Mouse (Mus musculus): Measurements from ENCODE around the gene Tmem87a. TPM values are rescaled to one million over a fixed set of nuclear protein-coding genes. Genes with fewer than 3 reads are reported as not detected.
A peak's percentile ranks its signal among the peaks of the same experiment; 100 is the strongest.

The Tmem87a gene
- polyA plus RNA-seq, 1 experiment from 2014 or later, result 5.6 TPM

DNA sequence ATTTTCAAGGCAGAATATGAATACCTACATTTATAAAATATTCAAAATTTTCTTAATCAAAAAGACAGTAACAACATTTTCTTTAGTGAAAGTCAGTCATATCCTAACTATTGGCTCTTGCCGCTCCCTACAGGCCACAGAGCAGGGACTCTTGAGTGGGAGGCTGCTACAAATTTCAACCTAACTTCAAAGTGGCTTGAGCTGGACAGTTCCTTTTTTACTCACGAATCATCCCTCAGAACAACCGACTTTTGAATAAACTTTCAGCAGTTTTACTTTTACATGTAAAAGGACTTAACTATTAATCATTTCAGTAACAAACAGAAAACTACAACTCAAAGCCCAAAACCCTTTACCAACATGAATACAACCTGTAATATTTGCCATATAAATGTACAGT, 1.1 kb downstream of the Tmem87a start:
- Histone ChIP-seq H3K9me3 (peaks cover 6% of the 10 kb centered on the region; the same call in 1 of the 2 replicates), H3K4me3 (peak overlapping the region; percentile 83), H3K27me3 (ENCODE audit: poor library complexity, severe bottlenecking) (no peaks in the 10 kb centered on the region), H3K27ac (no peak overlapping the region), H3K4me1 (peaks cover 29% of the 10 kb centered on the region), H3K36me3 (replicated peaks) (peaks cover 23% of the 10 kb centered on the region)
- no peak for DNase-seq (ENCODE audit: extremely low spot score, low spot score)
- 63% methylated on average over 3 of the region's 3 CpGs for WGBS

DNA sequence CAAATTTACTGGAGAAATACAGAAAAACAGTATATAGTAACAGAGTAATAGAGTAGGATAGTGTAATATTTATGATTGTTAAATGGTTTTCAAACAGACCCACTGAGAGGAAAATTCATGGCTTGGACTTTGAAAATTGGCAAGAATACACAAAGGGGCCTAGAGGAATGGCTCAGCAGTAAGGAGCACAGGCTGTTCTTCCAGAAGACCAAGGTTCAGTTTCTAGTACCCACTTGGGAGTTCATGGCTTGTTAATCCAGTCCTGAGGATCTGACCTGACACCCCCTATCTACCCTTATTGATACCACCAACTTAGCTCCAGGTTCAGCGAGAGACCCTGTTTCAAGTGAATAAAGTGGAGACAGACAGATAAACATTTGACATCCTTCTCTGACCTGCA, 6.0 kb downstream of the Tmem87a start:
- Histone ChIP-seq H3K27ac (no peak overlapping the region), H3K4me3 (no peak overlapping the region), H3K4me1 (peaks cover 9% of the 10 kb centered on the region), H3K9me3 (no peaks in the 10 kb centered on the region), H3K36me3 (replicated peaks) (peaks cover 61% of the 10 kb centered on the region), H3K27me3 (ENCODE audit: poor library complexity, severe bottlenecking) (no peaks in the 10 kb centered on the region)
- 89% methylated on average over 1 of the region's 1 CpGs for WGBS
- no peak for DNase-seq (ENCODE audit: extremely low spot score, low spot score)

DNA sequence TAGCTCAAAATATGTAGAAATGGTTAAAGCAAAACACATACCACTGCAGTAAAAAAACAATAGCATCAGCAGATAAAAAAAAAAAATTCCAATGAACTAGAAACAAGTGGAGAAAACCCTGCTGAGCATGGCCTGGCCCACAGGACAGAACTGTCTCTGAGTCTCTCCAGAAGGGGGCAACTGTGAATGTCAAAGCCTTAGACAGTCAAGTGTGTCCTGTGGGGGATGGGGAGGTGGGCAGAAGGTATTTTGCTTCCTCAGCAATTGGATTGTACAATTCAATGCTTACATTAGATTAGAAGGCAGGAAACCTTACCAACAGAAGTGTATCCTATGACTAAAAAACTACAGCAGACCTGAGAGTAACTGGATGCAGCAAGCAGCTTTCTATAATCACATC, 11.5 kb downstream of the Tmem87a start:
- Histone ChIP-seq H3K27ac (no peak overlapping the region), H3K4me3 (no peak overlapping the region), H3K27me3 (ENCODE audit: poor library complexity, severe bottlenecking) (no peaks in the 10 kb centered on the region), H3K9me3 (no peaks in the 10 kb centered on the region), H3K4me1 (no peaks in the 10 kb centered on the region), H3K36me3 (replicated peaks) (peaks cover 99% of the 10 kb centered on the region)
- DNase-seq (ENCODE audit: extremely low spot score, low spot score), result no peak

DNA sequence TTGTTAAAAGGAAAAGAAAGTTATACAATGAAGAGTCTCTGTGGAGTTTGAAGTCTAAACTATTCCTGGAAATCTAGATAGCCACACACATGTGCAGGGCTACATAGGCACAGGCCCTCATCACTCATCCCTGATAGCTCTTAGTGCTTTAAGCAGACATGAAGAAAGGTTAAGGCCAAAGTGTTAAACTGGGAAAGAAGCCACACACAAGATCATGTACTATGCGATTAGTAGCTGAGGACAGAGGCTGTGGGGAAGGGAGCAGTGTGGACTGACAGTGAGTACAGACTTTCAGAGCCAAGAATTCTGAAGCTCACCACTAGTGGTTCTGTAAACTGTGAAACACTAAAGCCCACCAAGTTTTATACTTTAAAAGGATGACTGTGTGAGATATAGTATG, 13.0 kb downstream of the Tmem87a start:
- Histone ChIP-seq H3K4me3 (no peak overlapping the region), H3K27me3 (ENCODE audit: poor library complexity, severe bottlenecking) (no peaks in the 10 kb centered on the region), H3K36me3 (replicated peaks) (peaks cover 95% of the 10 kb centered on the region), H3K27ac (no peak overlapping the region), H3K9me3 (no peaks in the 10 kb centered on the region), H3K4me1 (no peaks in the 10 kb centered on the region)
- no peak for DNase-seq (ENCODE audit: extremely low spot score, low spot score)
- WGBS, result 96% methylated on average over 1 of the region's 1 CpGs

DNA sequence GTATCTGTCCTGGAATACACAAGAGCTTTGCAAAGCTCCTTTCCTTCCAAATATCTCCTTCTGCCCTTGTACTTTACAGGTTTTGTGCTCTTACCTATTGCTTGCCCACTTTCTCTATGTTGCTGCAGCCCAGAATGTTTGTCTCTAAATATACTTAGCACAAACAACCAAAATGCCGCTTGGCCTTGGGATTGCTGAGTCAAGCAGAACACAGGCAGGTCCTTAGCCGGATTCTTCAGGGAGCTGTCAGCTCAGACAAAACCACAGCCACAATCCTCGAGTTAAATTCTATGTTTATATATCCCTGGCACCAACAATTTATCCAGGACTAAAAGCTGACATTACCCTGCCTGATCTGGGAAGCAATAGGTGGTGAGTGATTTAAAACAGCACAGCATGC, 14.5 kb downstream of the Tmem87a start:
- Histone ChIP-seq H3K4me1 (no peaks in the 10 kb centered on the region), H3K9me3 (no peaks in the 10 kb centered on the region), H3K4me3 (no peak overlapping the region), H3K36me3 (replicated peaks) (peaks cover 94% of the 10 kb centered on the region), H3K27ac (no peak overlapping the region), H3K27me3 (ENCODE audit: poor library complexity, severe bottlenecking) (no peaks in the 10 kb centered on the region)
- 93% methylated on average over 3 of the region's 3 CpGs for WGBS
- no peak for DNase-seq (ENCODE audit: extremely low spot score, low spot score)

DNA sequence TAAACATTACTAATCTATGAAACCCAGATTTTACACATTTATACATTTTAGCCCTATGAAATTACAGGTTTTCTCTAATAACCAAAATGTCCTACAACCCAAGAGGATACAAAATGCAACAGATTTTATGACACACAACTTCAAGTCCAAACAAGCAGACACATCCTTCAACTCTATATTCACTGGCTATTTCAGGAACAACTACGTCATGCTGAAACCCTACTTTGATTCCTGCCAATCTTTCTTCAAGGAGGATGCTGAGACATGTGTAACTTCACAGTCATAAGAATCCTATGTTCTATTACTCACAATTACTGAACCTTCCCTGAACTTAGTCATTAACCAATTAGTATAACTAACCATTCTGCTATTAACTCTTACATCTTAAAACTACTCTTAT, 16.6 kb downstream of the Tmem87a start:
- peaks cover 94% of the 10 kb centered on the region for H3K36me3 ChIP-seq (replicated peaks)
- H3K4me3 ChIP-seq, result no peak overlapping the region
- H3K9me3 ChIP-seq, result no peaks in the 10 kb centered on the region
- DNase-seq (ENCODE audit: extremely low spot score, low spot score), result no peak
- no peaks in the 10 kb centered on the region for H3K27me3 ChIP-seq (ENCODE audit: poor library complexity, severe bottlenecking)
- 93% methylated on average over 1 of the region's 1 CpGs for WGBS
- H3K4me1 ChIP-seq, result no peaks in the 10 kb centered on the region
- H3K27ac ChIP-seq, result no peak overlapping the region

DNA sequence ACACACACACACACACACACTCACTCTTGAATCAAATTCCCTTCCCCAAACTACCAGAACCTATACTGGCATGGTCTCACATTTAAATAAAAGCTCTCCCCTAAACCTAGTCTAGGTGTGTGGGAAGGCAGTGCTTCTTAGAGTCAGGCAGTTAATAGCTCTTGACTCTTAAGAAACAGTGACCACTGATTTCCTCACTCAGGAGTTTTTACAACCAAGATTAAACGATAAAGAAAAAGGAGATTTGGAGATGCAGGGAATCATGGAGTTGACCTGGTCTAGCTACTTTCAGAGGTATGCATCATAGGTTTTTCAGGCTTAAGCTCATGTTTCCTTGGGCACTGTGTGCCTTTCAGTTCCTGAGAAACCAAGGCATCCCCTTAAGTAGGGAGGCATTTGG, 17.6 kb downstream of the Tmem87a start:
- no peaks in the 10 kb centered on the region for H3K4me1 ChIP-seq
- no peak for DNase-seq (ENCODE audit: extremely low spot score, low spot score)
- no peaks in the 10 kb centered on the region for H3K9me3 ChIP-seq
- no peaks in the 10 kb centered on the region for H3K27me3 ChIP-seq (ENCODE audit: poor library complexity, severe bottlenecking)
- WGBS, result 85% methylated on average over 1 of the region's 1 CpGs
- no peak overlapping the region for H3K4me3 ChIP-seq
- H3K27ac ChIP-seq, result no peak overlapping the region
- peaks cover 94% of the 10 kb centered on the region for H3K36me3 ChIP-seq (replicated peaks)

DNA sequence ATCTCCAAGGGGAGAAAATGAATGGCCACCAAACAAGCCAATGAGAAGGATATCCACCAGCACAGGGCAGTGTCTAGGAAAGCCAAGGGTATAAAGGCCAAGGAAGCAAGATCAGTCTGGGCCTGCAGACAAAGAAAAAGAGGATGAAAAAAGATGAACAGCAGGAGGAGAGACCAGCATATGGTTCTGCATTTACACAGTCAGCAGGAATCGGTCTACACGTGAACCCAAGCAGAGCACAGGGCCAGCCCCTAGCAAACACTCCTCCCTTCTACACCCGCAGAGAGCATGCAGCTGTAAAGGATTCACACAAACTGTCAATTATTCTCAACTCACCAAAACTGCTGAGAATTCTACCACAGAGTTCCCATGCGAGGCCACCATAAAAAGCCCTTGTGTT, 30.1 kb downstream of the Tmem87a start:
- H3K27me3 ChIP-seq (ENCODE audit: poor library complexity, severe bottlenecking), result no peaks in the 10 kb centered on the region
- peaks cover 95% of the 10 kb centered on the region for H3K36me3 ChIP-seq (replicated peaks)
- no peaks in the 10 kb centered on the region for H3K9me3 ChIP-seq
- no peak overlapping the region for H3K27ac ChIP-seq
- H3K4me1 ChIP-seq, result no peaks in the 10 kb centered on the region
- 82% methylated on average over 4 of the region's 4 CpGs for whole genome bisulfite sequencing
- H3K4me3 ChIP-seq, result no peak overlapping the region
- DNase-seq (ENCODE audit: extremely low spot score, low spot score), result no peak

DNA sequence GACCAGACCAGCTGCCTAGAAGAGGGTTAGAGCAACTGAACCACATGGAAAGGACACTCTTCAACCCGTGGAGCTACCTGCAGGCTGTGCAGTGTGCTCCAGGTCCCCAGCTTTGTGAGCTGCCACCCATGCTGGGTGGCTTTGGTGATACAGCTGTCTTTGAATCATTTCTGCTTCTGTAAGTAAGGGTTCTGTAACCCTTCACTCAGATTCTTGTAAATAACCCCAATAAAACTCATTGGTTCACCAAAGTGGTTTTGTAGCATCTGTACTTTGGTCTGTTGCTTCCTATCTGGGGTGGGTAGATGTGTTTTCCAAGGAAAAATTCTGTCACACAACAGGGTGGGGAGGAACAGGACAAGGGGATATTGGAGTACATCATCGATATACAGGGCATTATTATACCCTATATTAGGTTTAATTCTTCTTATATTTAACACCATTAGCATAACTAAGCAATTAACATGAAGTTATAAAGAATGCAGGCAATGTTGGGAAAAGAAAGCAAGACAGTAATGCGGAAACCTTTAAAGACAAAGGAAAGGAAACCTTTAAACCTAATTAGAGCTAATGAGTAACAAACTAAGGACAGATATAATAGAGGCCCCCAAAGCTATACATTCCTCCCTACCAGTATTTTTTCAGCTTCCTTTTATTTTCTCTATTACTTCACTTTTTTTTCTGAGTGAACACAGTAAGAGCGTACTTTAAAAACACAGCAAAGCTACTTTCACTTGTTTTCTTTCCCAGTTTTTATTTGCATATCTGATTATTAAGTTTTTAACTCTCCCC, 36.3 kb downstream of the Tmem87a start:
- Histone ChIP-seq H3K36me3 (replicated peaks) (peaks cover 83% of the 10 kb centered on the region), H3K27ac (no peak overlapping the region), H3K4me1 (no peaks in the 10 kb centered on the region), H3K27me3 (ENCODE audit: poor library complexity, severe bottlenecking) (no peaks in the 10 kb centered on the region), H3K9me3 (no peaks in the 10 kb centered on the region), H3K4me3 (no peak overlapping the region)
- DNase-seq (ENCODE audit: extremely low spot score, low spot score), result no peak
- WGBS, result 88% methylated on average over 4 of the region's 4 CpGs

DNA sequence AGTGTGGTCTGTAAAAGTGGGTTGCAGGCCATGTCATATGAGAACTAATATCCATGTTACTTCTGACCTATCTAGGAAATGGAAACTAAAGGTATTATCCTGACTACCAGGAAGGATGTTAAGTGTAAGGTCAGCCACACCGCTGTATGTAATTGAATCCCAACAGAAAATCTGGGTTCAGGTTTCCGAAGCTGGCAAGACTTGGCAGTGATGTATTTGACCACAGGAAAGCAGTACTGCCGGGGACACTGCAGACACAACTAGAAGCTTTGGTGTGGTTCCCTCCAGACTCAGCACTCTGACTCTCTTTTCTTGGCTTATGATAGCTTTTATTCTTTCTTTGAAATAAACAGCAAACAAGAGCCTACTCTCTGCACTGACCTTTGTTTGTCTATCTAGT, 37.4 kb downstream of the Tmem87a start:
- Histone ChIP-seq H3K27me3 (ENCODE audit: poor library complexity, severe bottlenecking) (no peaks in the 10 kb centered on the region), H3K4me1 (no peaks in the 10 kb centered on the region), H3K27ac (no peak overlapping the region), H3K4me3 (no peak overlapping the region), H3K9me3 (no peaks in the 10 kb centered on the region), H3K36me3 (replicated peaks) (peaks cover 83% of the 10 kb centered on the region)
- DNase-seq (ENCODE audit: extremely low spot score, low spot score), result no peak
- 95% methylated on average over 3 of the region's 3 CpGs for WGBS

DNA sequence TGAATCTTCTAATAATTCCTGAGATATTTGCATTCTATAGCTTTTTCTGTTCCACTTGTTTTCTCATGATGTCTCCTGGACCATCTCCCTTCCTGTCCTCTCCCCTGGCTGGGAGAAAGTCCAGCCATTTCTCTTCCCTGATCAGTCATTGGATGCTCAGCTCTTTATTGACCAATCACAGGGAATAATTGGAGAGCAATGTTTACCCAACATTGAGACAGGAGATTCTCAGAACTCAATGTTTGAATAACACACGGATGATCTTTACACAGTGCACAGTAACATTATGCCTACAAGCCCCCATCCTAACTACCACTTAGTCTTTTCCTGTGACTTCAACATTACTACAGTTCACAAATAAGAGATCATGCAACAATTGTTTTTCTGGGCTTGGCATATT, 43.5 kb downstream of the Tmem87a start:
- DNase-seq (ENCODE audit: extremely low spot score, low spot score), result no peak
- Histone ChIP-seq H3K4me1 (no peaks in the 10 kb centered on the region), H3K4me3 (no peak overlapping the region), H3K27me3 (ENCODE audit: poor library complexity, severe bottlenecking) (no peaks in the 10 kb centered on the region), H3K36me3 (replicated peaks) (peaks cover 83% of the 10 kb centered on the region), H3K27ac (no peak overlapping the region), H3K9me3 (no peaks in the 10 kb centered on the region)
- 84% methylated on average over 1 of the region's 1 CpGs for WGBS

DNA sequence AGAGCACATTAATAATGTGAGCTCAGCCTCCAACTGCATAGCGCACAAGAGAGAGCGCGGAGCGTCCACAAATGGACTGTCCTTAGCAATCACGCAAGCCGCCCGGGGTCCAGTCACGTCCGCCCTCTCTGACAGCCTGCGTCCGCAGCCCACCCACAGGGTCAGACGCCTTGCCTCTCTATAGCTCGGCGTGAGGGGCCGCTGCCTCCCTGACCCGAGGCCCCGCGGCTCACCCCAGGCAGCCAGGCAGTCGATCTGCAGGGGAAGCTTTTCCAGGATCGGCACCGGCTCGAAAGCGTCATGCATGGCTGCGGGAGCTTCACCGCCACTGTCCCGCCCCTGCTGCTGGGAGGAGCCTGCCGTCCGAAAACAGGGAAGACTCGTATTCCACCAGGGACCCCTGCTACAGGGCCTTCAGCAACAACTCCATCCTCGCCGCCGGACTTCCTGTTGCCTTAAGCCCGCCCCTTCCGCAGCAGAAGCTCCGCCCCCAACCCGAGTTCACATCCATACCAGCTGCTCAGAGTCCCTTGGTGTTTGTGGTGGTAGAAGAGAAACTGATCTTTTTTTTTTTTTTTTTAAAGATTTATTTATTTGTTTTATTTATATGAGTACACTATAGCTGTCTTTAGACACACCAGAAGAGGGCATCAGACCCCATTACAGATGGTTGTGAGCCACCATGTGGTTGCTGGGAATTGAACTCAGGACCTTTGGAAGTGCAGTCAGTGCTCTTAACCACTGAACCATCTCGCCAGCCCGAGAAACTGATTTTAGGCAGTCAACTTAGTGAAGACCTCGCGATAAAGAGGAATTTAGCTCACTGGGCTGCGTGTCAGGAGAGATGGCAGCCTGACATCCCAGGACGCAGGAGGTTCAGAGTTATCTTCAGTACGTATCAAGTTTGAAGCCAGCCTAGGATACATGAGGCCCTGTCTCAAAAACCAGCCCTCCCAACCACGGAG, 50.9 kb downstream of the Tmem87a start, which contains the start of gene Vps39:
Gene Vps39 (minus strand): TSS at position 456 of the 965 bp plus-strand sequence.
- Histone ChIP-seq H3K4me1 (peaks cover 16% of the 10 kb centered on the region), H3K9me3 (no peaks in the 10 kb centered on the region), H3K27ac (peak within 1 kb of the TSS; percentile 88), H3K4me3 (peak within 1 kb of the TSS; percentile 90), H3K36me3 (replicated peaks) (peaks cover 53% of the 10 kb centered on the region), H3K27me3 (ENCODE audit: poor library complexity, severe bottlenecking) (no peaks in the 10 kb centered on the region)
- peak; percentile 86 for DNase-seq (ENCODE audit: extremely low spot score, low spot score)
- 12% methylated on average over 44 of the region's 44 CpGs for WGBS

DNA sequence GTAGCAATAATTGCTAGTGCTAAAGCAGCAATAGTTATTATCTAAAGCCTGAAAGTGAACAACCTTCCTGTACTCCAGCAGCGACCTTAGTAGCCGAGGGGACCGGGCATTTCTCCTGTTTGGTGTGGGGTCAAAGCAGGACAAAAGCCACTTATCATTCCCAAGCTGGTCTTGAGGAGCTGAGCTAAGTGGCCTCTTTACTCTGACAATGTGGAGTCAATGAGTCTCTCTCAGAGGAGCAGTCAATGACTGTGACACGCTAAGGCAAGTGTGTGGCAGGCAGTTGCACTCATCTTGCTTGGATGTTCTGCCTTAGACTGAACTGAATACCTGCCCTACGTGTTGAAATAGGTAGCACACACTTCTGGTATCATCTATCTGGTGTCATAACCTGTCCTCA, 52.6 kb downstream of the Tmem87a start:
- no peak overlapping the region for H3K4me3 ChIP-seq

More for the DNA sequence above, 52.6 kb downstream of the Tmem87a start:
- Histone ChIP-seq H3K27me3 (ENCODE audit: poor library complexity, severe bottlenecking) (no peaks in the 10 kb centered on the region), H3K4me1 (peaks cover 16% of the 10 kb centered on the region), H3K9me3 (no peaks in the 10 kb centered on the region), H3K27ac (no peak overlapping the region), H3K36me3 (replicated peaks) (peaks cover 54% of the 10 kb centered on the region)
- 90% methylated on average over 5 of the region's 5 CpGs for whole genome bisulfite sequencing
- no peak for DNase-seq (ENCODE audit: extremely low spot score, low spot score)
